Mouse (Mus musculus): ENCODE results near the gene Krtap11-1. TPM values are rescaled to one million over a fixed set of nuclear protein-coding genes. Genes with fewer than 3 reads are reported as not detected.

The Krtap11-1 gene
- total and polyA plus RNA-seq, 3 experiments, result not detected

- Histone ChIP-seq H3K36me3 (ENCODE audit: control insufficient read depth in 1 of 2, insufficient read depth in 2 of 2, low read length in 2 of 2) (no peaks in the 10 kb centered on the region), H3K27ac (ENCODE audit: control insufficient read depth, low read depth, low read length) (no peak overlapping the region), H3K9me3 (replicated peaks; ENCODE audit: insufficient read depth, low read length) (no peaks in the 10 kb centered on the region), H3K9ac (ENCODE audit: control insufficient read depth, low read depth, low read length, poor library complexity, severe bottlenecking) (no peak overlapping the region), H3K27me3 (ENCODE audit: control insufficient read depth in 1 of 2, insufficient read depth in 2 of 2, low read length in 2 of 2) (no peaks in the 10 kb centered on the region; a peak in 1 of 4 replicates), H3K4me3 (ENCODE audit: control insufficient read depth in 1 of 2, insufficient read depth in 1 of 2, low read depth in 2 of 2, low read length in 2 of 2) (no peak overlapping the region), H3K79me2 (ENCODE audit: control insufficient read depth, insufficient read depth, low read length, poor library complexity) (no peaks in the 10 kb centered on the region), H3K4me1 (ENCODE audit: control insufficient read depth in 1 of 2, insufficient read depth in 2 of 2, low read length in 2 of 2) (no peaks in the 10 kb centered on the region)
- DNase-seq (ENCODE audit: low read depth, low spot score), result no peak
- TF ChIP-seq POLR2AphosphoS5 (IDR thresholded peaks at IDR 0.05; ENCODE audit: borderline replicate concordance, low read depth, low read length), result no peak
- TF ChIP-seq MEF2A (IDR thresholded peaks at IDR 0.05; ENCODE audit: extremely low read depth, insufficient replicate concordance, low read depth, low read length, poor library complexity, severe bottlenecking), result no peak
- no peak for TF ChIP-seq CHD2 (IDR thresholded peaks at IDR 0.05; ENCODE audit: low read length)
- no peak for TF ChIP-seq SMC3 (IDR thresholded peaks at IDR 0.05; ENCODE audit: low read depth, low read length)
- TF ChIP-seq ETS1 (IDR thresholded peaks at IDR 0.05; ENCODE audit: low read depth, low read length), result no peak
- TF ChIP-seq TAL1 (IDR thresholded peaks at IDR 0.05; ENCODE audit: low read length), result no peak
- TF ChIP-seq CHD1 (IDR thresholded peaks at IDR 0.05; ENCODE audit: low read depth, low read length), result no peak
- TF ChIP-seq ZKSCAN1 (IDR thresholded peaks at IDR 0.05; ENCODE audit: low read depth, low read length), result no peak
- TF ChIP-seq TBP (IDR thresholded peaks at IDR 0.05; ENCODE audit: low read depth, low read length), result no peak
- no peak for TF ChIP-seq MAX (IDR thresholded peaks at IDR 0.05; ENCODE audit: low read length)
- no peak for TF ChIP-seq ZNF384 (IDR thresholded peaks at IDR 0.05; ENCODE audit: low read depth, low read length)
- no peak for TF ChIP-seq ELF1 (IDR thresholded peaks at IDR 0.05; ENCODE audit: low read depth, low read length)
- no peak for TF ChIP-seq BHLHE40 (IDR thresholded peaks at IDR 0.05; ENCODE audit: borderline replicate concordance, low read depth, low read length)
- no peak for TF ChIP-seq POLR2A (IDR thresholded peaks at IDR 0.05; ENCODE audit: control insufficient read depth in 1 of 2, insufficient read depth in 1 of 2, low read depth in 1 of 2, low read length in 2 of 2, poor library complexity in 1 of 2)
- TF ChIP-seq JUND (IDR thresholded peaks at IDR 0.05; ENCODE audit: low read depth, low read length), result no peak
- TF ChIP-seq USF2 (IDR thresholded peaks at IDR 0.05; ENCODE audit: borderline replicate concordance in 1 of 2, insufficient read depth in 1 of 2, low read depth in 1 of 2, low read length in 2 of 2), result no peak
Observed at GRCm38 (mm10) chr16:89550298-89550697, 20.7 kb downstream of the Krtap11-1 start.

- Histone ChIP-seq H3K4me3 (ENCODE audit: control insufficient read depth in 1 of 2, insufficient read depth in 1 of 2, low read depth in 2 of 2, low read length in 2 of 2) (no peak overlapping the region), H3K27ac (ENCODE audit: control insufficient read depth, low read depth, low read length) (no peak overlapping the region), H3K4me1 (ENCODE audit: control insufficient read depth in 1 of 2, insufficient read depth in 2 of 2, low read length in 2 of 2) (no peaks in the 10 kb centered on the region), H3K79me2 (ENCODE audit: control insufficient read depth, insufficient read depth, low read length, poor library complexity) (no peaks in the 10 kb centered on the region), H3K9ac (ENCODE audit: control insufficient read depth, low read depth, low read length, poor library complexity, severe bottlenecking) (no peak overlapping the region), H3K27me3 (ENCODE audit: control insufficient read depth in 1 of 2, insufficient read depth in 2 of 2, low read length in 2 of 2) (no peaks in the 10 kb centered on the region), H3K9me3 (replicated peaks; ENCODE audit: insufficient read depth, low read length) (no peaks in the 10 kb centered on the region), H3K36me3 (ENCODE audit: control insufficient read depth in 1 of 2, insufficient read depth in 2 of 2, low read length in 2 of 2) (no peaks in the 10 kb centered on the region)
- no peak for DNase-seq (ENCODE audit: low read depth, low spot score)
- TF ChIP-seq RAD21 (IDR thresholded peaks at IDR 0.05; ENCODE audit: low read depth, low read length) (no peak), MAFK (IDR thresholded peaks at IDR 0.05; ENCODE audit: borderline replicate concordance, low read depth, low read length) (no peak), MYB (IDR thresholded peaks at IDR 0.05; ENCODE audit: low read depth, low read length) (no peak), NELFE (IDR thresholded peaks at IDR 0.05; ENCODE audit: low read depth, low read length) (no peak), EP300 (IDR thresholded peaks at IDR 0.05; ENCODE audit: low read depth in 1 of 2, low read length in 2 of 2) (no peak)
Observed at GRCm38 (mm10) chr16:89538031-89538484, 32.9 kb downstream of the Krtap11-1 start.

Data from MEL (cell line).